Mouse (Mus musculus) neutrophil, adult 65 days (primary cell): ENCODE data around the gene Cep41. TPM values are rescaled to one million over a fixed set of nuclear protein-coding genes. Genes with fewer than 3 reads are reported as not detected.

Experiments used
- total RNA-seq: library from RNA; stranded (reverse); gene quantifications from 2 replicates; pipeline ENCODE4 v1.2.4, GENCODE M21; 2023

Gene Cep41
- total RNA-seq: 0.48 and 1.5 TPM in 2 replicates

GRCm38 (mm10) chr6:30693350-30693991 lies at the start of gene Cep41:
TSS of gene Cep41 (minus strand) at chr6:30693749.

GRCm38 (mm10) chr6:30723331-30723730 lies 29.8 kb upstream of the Cep41 start, which contains the start of gene Mest:
TSS of gene Mest (plus strand) at chr6:30723547.

GRCm38 (mm10) chr6:30638674-30639268 lies 54.8 kb downstream of the Cep41 start, which contains the start of gene Cpa1:
TSS of gene Cpa1 (plus strand) at chr6:30639218.

GRCm38 (mm10) chr6:30610710-30611109 lies 82.8 kb downstream of the Cep41 start, which contains the start of gene Cpa5:
TSS of gene Cpa5 (plus strand) at chr6:30611010.

Other genes with a start within 250 kb of the Cep41 start
- gene Tmem209, start 184.0 kb downstream of the Cep41 start, total RNA-seq: 13.5 and 15.8 TPM in 2 replicates
- 0.82 and 2.6 TPM in 2 replicates for gene Ssmem1, start 183.9 kb downstream of the Cep41 start, total RNA-seq
- not detected in 2 replicates for gene Cpa2, start 152.2 kb downstream of the Cep41 start, total RNA-seq
- gene Cpa4, start 125.4 kb downstream of the Cep41 start, total RNA-seq: not detected in 2 replicates
- gene Cpa5, start 82.7 kb downstream of the Cep41 start, total RNA-seq: not detected in 2 replicates
- gene Cpa1, start 54.5 kb downstream of the Cep41 start, total RNA-seq: not detected in 2 replicates
- gene Mest, start 29.8 kb upstream of the Cep41 start, total RNA-seq: not detected in 2 replicates
- 51.1 and 53.7 TPM in 2 replicates for gene Copg2, start 203.0 kb upstream of the Cep41 start, total RNA-seq
- not detected in 2 replicates for gene Tsga13, start 221.8 kb upstream of the Cep41 start, total RNA-seq